Mouse (Mus musculus) A20 (cell line): ENCODE results near the gene Tmem141.

Experiments used
- DNase-seq: peaks from one replicate; pipeline ENCODE4 v3.0.0-alpha.2; 2011; ENCODE audit warnings: low read depth, low spot score

The Tmem141 gene

DNA sequence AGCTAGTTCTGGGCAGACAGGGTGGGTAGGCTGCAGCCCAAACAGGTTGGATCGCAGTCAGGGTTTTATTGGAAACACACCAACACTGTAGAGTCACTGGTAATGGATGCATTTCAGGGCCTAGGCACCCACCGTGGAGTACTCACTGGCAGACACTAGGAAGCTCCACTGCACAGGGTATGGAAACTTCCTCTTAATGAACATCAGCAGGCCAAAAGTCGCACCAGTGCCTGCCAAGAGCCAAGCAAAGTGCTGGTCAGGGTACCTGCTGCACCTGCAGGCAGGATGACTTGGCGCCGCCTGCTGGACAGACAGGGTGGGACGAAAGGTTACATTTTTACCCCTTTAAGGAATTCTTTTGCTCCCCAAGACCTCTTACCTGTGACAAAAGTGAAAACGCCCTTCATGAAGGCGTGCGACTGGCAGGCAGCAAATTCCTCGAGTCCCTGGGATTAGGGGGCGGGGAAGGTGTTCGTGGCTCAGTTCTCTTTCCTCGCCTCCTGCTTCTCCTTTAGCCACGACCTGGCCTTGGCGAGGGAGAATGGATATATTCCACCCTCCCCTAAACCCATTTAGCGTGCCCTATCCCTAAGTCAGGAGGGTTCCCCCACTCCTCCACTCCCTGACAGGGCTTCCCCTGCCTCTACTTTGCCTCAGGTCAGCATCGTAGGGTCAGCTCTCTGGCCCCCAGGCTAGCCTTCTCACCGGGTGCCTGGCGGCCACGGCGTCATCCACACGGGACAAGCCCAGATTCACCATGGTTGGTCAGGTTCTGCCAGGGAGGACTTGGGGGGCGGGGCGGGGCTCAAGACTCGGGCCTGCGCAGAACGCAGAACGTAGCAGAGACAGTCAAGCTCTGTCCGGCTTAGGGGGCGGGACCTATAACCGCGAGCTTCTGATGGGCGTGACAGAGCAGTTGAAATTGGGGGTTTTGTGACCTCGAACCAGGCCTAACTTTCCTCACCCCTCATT lies at the start of gene Tmem141:
Gene Tmem141, minus strand, starts transcription at position 777 of the 972 bp plus-strand sequence.
- DNase-seq = peak; percentile 95

DNA sequence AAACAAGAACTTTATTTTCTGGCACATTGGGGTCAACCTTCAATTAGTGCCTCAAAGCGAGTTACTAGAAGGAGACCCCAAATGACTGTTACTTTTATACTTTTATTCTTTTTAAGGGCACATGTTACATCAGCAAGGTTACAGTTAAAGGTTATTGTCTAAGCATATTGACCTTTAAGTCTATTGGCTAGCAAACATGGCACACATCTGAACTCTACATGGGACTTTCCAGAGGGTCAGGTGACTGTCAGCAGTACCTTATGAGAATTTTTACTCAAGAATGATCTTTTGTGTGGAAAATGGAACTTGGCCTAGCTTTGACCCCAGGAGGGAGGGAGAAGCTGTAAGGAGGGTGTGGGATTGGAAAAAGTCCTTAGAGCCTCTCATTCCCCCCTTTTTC lies 44.7 kb upstream of the Tmem141 start:
- no peak for DNase-seq

DNA sequence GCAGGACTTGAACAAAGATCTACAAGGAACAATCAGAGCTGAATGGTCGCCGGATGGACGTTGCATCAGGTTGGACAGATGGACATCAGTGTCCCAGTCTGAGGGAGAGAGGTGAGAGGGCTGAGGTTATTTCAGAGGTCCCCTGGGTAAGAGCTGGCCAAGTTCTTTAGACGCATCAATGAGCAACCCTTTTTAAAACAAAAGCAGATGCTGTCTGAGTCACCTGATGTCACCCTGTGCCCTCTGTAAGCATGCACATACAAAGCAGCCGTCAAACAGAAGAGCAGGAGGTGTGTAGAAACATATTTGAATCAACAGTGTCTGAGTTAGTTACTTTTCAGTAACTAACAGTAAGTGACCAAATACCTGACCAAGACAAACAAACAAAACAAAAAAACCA lies 42.3 kb upstream of the Tmem141 start:
- DNase-seq = peak; percentile 62

DNA sequence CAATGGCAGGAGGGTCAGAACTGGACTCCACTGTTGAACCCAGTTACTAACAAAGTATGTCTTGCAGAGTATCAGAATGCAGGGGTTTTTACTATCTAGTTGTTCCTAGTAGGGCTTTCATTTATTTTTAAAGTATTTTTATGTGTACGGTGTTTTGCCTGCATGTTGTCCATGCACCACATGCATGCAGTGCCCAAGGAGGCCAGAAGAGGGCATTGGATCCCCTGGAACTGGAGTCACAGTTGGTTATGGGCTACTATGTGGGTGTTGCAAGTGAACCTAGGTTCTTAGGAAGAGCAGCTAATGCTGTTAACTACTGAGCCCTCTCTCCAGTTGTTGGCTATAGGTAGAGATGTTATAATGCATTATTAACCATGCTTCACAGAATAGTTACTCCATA lies 41.7 kb upstream of the Tmem141 start:
- DNase-seq = peak; percentile 82

DNA sequence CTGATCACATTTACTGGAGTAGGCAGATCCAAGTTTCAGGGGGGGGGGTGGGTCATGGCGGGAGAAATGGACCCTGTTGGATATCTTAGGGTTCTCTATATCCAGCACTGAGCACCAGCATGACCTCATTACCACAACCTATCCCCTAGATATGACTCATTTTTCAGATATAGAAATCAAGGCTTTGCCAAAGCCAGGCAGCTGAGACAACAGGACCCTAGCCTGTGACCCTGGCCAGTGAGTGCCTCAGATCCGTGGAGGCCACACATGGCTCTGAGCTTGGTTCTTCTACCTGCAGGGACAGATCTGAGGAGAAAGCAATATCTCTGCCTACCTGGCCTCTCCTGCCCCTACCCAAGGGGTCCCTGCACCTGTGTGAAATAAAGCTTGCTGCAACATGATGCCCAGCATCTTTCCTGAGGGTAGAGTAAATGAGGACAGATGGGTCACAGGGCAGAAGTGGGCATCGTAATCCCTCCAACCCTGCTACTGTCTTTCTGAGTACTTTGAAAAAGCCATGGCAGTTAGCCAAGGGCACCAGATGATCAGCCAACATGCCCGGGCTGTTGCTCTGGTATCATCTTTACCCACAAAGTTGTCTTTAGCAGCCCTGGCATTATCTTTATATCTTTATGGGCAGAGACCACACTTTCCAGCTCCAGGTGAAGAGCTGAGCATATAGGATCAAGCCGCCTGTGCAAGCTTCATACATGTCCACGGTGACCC lies 39.6 kb upstream of the Tmem141 start:
- no peak for DNase-seq

DNA sequence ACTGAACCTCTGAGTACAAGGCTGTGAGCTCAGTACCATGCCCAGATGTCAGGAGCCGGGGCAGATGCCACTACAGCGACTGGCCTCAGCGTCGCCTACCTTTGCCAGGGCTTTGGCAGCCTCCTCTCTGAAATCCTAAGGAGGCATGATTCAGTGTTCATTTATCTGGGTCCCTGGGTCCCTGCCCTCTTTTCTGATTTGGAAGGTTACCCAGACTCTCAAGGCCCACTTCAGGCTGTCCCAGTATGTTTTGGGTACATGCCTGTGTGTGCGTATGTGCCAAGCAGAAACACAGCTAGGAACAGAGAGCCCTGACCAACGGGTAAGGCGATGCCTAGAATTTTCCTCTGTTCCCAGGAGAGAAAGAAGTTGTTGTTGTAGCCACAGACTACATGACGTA lies 38.5 kb upstream of the Tmem141 start:
- no peak for DNase-seq

DNA sequence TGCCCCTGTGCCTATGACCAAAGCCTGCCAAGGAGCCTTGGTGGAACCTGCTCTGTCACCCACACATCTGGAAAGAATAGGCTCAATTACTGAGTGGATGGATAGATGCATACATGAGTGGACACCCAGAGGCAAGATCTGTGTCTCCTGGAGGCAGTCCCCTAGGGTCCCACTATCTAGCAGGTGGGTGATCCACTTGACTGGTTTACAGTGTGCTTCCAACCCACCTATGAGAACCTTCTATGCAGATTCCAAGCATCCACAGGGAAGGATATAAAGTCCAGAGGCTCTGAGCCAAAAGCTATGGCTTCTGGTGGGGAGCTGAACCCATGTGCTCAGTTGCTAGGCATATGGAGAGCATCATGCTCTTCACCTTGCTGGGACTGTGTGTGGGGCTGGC lies 35.8 kb upstream of the Tmem141 start, which contains the start of gene Lcn5:
Gene Lcn5, plus strand, starts transcription at position 301 of the 400 bp plus-strand sequence.
- no peak for DNase-seq

DNA sequence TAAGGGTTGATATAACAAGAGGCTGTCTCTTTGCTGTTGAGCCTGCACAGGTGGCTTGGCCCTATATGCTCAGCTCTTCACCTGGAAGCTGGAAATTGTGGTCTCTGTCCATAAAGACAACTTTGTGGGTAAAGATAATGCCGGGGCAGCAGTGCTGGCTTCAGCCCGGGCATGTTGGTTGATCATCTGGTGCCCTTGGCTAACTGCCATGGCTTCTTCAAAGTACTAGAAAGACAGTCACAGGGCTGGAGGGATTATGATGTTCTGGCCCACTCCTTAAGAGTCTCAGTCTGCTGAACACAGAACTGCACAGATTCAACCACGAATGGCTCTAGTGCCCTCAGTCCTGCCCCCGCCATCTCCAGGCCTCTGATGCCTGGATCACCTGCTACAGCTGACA lies 35.4 kb upstream of the Tmem141 start:
- no peak for DNase-seq

DNA sequence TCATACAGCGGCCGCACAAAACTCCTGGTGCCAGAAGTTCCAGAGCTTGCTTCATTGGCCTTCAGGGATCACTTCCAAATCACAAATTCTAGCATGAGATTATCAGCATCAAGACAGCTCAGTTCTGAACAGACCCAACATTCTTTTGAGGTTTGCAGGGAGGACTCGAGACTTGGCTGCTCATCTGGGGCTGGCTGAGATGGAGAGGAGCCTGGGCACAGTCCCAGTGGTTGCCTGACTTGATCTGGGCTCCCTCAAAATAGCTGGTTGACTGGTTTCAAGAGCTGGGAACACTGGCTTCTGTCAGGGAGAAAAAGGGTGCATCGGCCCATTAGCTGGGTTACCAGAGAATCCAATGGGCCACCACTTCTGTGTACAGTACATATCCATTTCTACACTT lies 34.9 kb upstream of the Tmem141 start:
- DNase-seq = no peak

DNA sequence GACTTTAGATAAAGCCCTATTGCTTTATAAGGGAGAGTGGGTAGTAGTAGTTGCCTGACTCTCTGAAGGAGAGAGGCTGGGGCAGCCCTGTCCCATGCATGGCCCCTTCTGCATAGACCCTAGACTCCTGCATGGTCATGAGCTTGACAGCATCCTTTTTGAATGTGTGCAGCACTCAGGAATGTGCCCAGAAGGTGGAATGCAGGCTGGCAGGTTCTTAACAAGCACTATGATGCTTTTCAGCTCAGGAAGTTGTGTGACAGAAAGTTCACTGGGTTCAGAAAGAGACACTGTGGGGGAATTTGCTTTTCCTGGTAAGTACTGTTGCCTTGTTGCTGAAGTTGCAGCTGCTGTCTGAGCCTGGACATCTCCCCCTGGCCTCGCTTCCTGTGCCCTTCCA lies 32.7 kb upstream of the Tmem141 start:
- DNase-seq = no peak

DNA sequence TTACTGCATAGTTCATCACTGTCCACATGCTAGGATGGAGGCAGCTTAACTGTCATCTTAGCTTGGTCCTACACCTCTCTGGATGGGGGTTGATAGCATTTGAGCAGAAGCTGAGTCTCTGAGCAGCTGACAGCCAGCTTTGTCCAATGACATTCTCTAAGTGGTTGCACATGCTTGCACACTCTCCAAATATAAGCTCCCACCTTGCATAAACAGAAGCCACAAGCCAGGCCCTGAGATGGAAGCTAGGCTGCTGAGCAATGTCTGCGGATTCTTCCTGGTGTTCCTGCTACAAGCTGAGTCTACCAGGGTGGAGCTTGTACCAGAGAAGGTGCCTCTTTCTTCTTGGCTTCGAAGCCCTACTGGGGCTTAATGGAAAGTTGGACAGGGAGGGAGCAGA lies 31.1 kb upstream of the Tmem141 start, which contains the start of gene Lcn8:
Gene Lcn8, plus strand, starts transcription at position 219 of the 400 bp plus-strand sequence.
- DNase-seq = no peak

DNA sequence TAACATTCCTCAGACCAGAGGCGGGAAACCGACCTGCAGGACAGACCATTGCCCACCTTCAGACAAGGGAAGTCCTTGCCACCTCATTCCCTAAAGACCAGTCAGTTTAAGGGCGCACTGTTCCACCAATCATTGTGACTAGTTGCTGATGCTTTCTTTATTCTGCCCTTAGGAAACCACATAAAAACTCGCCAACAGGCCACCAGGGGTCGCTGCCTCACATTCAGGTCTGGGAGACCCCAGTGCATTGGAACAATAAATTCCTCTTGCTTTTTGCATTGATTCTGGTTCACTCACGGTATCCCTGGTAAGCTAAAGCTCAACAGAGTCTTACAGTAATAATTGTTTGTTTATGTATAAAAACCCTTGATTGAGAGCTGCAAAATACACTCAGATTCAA lies 18.1 kb upstream of the Tmem141 start:
- peak; percentile 59 for DNase-seq

DNA sequence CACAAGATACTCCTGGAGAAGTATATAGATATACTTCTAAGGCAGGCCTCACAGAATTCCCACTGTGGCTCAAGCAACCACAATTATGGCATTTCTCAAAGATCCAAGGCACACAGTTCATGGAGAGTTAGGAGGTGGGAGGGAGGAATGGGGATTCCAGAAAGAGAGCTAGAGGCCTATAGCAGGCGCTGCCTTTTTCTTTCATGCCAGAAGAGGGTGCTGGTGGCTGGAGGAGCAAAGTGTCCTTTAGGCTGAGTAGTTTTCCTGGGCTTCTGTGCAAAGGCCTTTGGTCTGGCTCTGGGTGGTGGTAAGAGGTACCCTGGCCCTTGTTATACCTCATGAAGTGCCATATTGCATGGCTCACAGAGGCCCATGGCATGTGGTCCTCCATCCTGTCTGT lies 12.2 kb upstream of the Tmem141 start:
- no peak for DNase-seq

DNA sequence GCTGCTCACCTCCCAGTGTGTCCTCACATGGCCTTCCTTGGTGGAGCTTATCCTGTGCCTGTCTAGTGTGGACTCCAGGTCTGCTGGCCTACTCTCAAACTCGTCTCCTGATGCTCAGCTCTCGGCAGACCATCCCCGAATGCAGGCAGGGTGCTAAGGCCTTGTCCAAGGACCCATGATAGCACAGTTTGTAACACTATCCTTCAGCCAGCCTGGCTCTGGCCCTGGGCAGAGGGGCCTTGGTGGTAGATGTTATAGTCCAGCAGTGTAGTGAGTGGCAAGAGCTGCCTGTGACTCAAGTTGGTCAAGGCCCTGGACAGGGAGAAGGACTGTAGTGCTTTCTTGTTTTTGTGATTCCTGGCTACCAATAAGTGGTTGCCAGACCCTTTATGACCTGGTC lies 11.8 kb upstream of the Tmem141 start:
- DNase-seq = no peak

DNA sequence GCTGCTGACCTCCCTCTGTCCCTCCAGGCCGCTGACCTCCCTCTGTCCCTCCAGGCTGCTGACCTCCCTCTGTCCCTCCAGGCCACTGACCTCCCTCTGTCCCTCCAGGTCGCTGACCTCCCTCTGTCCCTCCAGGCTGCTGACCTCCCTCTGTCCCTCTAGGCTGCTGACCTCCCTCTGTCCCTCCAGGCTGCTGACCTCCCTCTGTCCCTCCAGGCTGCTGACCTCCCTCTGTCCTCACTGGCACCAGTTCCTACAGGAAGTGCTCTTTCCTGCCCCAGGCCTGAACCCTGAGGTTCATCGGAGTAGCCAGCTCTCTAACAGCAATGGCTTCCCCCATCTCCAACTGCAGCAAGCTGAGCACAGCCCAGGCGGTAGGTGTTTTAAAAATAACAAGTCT lies 6.9 kb upstream of the Tmem141 start:
- DNase-seq = no peak

DNA sequence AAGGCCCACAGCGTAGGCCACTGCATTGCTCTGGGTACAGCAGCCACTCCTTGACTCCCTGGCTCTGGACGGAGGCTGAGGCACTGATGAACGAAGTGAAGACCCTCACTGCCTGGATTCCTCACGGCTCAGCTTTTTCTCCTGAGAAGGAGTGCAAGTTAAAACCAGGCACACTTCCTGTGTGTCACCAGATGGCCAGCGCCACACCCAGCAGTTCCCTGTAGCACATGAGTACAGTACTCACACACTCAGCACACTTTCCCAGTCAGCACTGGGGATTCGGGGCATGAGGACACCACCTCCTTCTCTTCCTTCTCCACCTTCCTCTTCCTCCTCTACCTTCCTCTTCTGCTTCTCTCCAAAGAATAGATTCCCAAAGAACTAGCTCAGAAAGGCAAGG lies 6.0 kb upstream of the Tmem141 start, which contains the start of gene Fcna:
Gene Fcna, minus strand, starts transcription at position 220 of the 400 bp plus-strand sequence.
- DNase-seq = no peak

DNA sequence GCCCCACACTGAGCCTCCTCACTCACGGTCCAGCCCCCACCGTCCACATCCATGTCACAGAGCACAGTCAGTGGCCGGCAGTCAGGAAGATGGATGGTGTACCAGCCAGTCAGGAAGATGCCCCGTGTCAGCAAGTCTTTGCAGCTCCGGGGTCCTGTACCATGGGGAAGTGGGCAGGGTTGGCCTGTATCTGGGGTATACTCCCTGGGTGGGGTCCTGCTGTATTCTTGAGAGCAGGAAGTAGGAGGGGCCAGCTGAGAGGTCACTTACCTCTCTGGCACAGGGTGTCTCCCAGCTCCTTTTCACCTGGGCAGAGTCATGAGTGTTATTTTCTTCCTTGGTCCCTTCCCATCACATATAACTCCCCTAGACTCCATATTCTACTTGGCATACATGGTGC lies 4.2 kb upstream of the Tmem141 start:
- DNase-seq = no peak

DNA sequence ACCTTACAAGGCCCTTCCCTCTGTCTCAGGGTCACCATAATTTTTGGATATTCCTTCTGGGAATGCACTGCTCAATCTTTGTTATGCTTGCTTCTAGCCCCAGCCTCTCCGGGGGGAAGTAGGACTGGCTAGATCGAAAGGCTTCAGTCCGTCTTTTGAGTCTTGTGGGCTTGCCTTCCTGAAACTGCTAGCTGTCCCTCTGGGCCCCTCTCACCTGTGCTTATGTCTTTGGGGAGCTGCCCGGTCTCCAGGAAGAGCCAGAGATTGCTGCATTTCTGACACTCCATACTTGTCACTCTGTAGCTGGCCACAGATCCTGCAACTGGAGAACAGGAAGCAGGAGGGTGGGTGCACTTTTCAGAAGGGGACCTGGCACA lies 965 bp downstream of the Tmem141 start:
- no peak for DNase-seq

DNA sequence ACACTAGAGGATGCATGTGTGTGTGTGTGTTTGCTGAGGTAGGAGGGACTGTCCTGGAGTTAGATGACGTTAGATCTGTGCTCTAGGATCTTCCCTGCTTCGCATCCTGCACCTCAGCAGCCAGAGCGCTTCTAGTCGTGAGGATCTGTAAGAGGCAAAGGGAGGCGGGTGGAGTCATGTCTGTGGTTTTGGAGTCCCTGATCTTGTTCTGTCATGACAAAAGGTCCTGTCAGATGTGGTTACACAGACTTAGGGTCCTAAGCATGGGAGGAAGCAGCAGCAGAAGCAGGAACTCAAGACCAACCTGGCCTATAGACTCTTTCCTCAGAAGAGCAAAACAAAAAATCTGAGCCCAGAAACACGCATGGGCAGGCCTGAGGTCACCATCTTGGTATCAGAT lies 1.4 kb downstream of the Tmem141 start:
- no peak for DNase-seq

DNA sequence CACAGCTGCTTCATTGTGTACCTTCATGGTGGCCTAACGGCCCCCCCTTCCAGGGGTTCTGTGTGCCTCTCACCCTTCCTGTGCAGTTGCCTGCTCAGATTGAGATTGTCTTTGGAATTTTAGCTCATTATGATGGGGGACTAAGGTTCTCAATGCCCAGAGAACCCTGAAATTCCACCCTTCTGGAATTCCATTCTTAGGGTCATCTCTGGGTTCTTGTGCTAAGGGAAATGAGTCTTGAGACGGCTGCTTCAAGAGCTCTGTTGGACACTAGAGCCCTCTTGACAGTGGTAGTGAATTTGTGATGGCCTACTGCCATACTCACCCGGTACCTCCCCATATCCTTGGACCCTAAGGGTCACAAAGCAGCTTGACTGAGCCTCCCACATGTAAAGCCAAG lies 4.2 kb downstream of the Tmem141 start, which contains the start of gene Ccdc183:
Gene Ccdc183, minus strand, starts transcription at position 101 of the 400 bp plus-strand sequence.
- DNase-seq = no peak

DNA sequence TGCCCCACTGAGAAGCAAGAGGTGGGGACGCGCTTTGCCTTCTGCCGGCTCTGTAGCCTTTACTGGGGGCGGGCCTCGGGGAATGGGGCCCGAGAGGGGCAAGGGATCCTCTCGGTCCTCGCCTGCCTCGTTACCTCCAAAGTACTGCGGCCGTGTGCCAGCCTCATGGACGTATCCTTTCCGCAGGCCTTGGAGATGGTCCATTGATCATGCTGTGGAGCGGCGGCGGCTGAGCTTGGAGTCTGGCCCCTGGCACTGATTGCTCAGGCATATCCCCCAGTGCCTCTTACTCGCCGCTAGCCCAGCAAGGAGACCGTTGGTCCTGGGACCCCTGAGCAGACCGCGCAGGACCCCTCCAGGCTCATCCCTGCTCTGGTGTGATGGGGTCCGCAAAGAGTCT lies 5.4 kb downstream of the Tmem141 start:
- DNase-seq = no peak

DNA sequence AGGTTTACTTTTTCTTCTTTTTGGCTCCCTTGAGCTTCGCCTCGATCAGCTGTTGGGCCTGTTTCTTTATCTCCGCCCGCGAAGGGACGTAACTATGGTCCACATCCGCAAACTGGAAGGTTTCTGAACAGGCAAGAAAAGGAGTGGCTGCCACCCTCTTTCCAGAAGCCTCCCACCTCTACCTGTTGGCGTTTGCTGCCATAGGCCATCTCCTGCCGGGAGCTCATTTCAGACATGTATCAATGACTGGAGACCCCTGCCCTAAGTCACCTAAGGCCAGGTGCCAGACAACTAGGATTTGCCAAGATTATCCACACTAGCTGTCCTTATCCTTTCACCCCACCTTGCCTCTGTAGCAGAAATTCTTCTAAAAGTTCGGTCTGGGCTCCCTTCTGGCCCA lies 13.1 kb downstream of the Tmem141 start:
- no peak for DNase-seq
